In the genomic region with DNA sequence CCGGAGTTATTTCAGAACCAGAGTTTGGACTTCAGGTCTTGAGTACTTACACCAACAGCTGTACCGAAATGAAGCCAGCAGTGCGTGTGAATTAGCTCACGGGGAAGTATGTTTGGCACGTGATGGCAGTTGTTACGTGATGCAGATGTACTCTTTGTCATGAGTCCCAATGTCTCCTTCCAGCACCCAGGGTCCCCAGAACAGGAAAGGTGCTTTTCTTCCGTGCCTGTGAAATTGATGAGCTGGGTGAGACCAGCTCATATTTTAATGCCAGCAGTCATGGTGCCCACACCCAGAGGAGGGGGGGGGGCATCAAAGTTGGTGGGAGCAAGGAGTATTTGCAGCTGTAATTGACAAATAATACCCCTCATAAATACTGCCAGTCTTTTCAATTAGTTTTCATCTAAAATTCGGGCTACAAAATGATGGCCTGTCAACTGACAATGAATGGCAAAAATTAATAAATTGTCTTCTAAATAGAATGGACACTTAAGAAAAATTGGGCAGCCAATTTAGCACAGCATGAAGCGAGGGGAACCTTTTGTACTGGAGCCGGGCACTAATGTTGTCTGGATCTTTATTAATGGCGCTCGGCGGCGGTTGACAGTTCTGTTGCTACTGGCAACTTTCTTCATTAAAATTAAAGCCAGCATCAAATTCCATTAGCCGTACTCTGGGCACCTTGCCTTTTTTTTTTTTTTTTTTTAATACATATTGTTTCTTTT, we compare ENCODE assay signal across 32 mouse cellular contexts.
A peak's percentile ranks its signal among the peaks of the same experiment; 100 is the strongest.
DNase-seq lines count a peak whose midpoint lies in the region; ATAC-seq and TF ChIP-seq lines count a peak whose summit lies in the region.
"Had no signal": no experiment of that assay in that cellular context is flagged by ENCODE, and none has a peak within 500 bp of the region (broad histone marks: within the 10 kb centered on the region; RNA-seq: fewer than 3 reads in every experiment).

No protein-coding gene starts in this region.

- no peak for ATAC-seq in forebrain, embryonic 14.5 days
- no peak for ATAC-seq in heart, embryonic 11.5 days (replicated peaks; ENCODE audit: insufficient number of reproducible peaks, low FRiP score, low TSS enrichment)
- no peak for ATAC-seq in midbrain, embryonic 14.5 days (ENCODE audit: low FRiP score, low TSS enrichment)
- no peak for ATAC-seq in midbrain, postnatal 0 days (ENCODE audit: low FRiP score)
- ATAC-seq: activated CD4-positive, CD25-positive, alpha-beta regulatory T cell, adult 4 months; forebrain, embryonic 13.5 days; intestine, embryonic 16.5 days; liver, embryonic 12.5 days; liver, postnatal 0 days; midbrain, embryonic 13.5 days had no signal

- H3K27me3 ChIP-seq in forebrain, embryonic 14.5 days (replicated peaks; ENCODE audit: control insufficient read depth, insufficient read depth, low read length): peaks cover 54% of the 10 kb centered on the region
- peaks cover 82% of the 10 kb centered on the region for H3K27me3 ChIP-seq in forebrain, embryonic 10.5 days (ENCODE audit: poor library complexity, severe bottlenecking)
- H3K27me3 ChIP-seq in heart, embryonic 11.5 days (ENCODE audit: control insufficient read depth, insufficient read depth, low read length): no peaks in the 10 kb centered on the region
- H3K27me3 ChIP-seq in midbrain, embryonic 14.5 days (ENCODE audit: control insufficient read depth, insufficient read depth, low read length): no peaks in the 10 kb centered on the region
- H3K27me3 ChIP-seq in midbrain, postnatal 0 days (ENCODE audit: insufficient read depth, low read length): no peaks in the 10 kb centered on the region
- H3K27me3 ChIP-seq: CH12.LX; embryonic facial prominence, embryonic 15.5 days; heart, embryonic 12.5 days; liver, embryonic 12.5 days had no signal

- H3K4me3 ChIP-seq in forebrain, embryonic 14.5 days (ENCODE audit: low read depth, low read length): no peak overlapping the region
- no peak overlapping the region for H3K4me3 ChIP-seq in forebrain, embryonic 10.5 days
- no peak overlapping the region for H3K4me3 ChIP-seq in heart, embryonic 11.5 days (ENCODE audit: low read depth, low read length)
- H3K4me3 ChIP-seq in midbrain, embryonic 14.5 days (replicated peaks; ENCODE audit: low read depth, low read length): no peak overlapping the region
- H3K4me3 ChIP-seq in midbrain, postnatal 0 days (ENCODE audit: low read depth, low read length): no peak overlapping the region
- H3K4me3 ChIP-seq: embryonic facial prominence, embryonic 10.5 days; embryonic facial prominence, embryonic 15.5 days; forebrain, embryonic 13.5 days; heart, embryonic 12.5 days; liver, embryonic 12.5 days; midbrain, embryonic 13.5 days; neural tube, embryonic 12.5 days had no signal

- H3K27ac ChIP-seq in forebrain, embryonic 14.5 days (ENCODE audit: low read depth, low read length): no peak overlapping the region
- H3K27ac ChIP-seq in forebrain, embryonic 10.5 days: no peak overlapping the region
- H3K27ac ChIP-seq in heart, embryonic 11.5 days (ENCODE audit: low read depth, low read length): no peak overlapping the region
- no peak overlapping the region for H3K27ac ChIP-seq in midbrain, embryonic 14.5 days (replicated peaks; ENCODE audit: low read depth, low read length)
- no peak overlapping the region for H3K27ac ChIP-seq in midbrain, postnatal 0 days (ENCODE audit: low read depth, low read length)
- H3K27ac ChIP-seq: embryonic facial prominence, embryonic 10.5 days; embryonic facial prominence, embryonic 15.5 days; forebrain, embryonic 13.5 days; kidney, postnatal 0 days; liver, embryonic 12.5 days; macrophage; midbrain, embryonic 13.5 days; neural tube, embryonic 12.5 days; stomach, postnatal 0 days had no signal

- peaks cover 7% of the 10 kb centered on the region; the same call in 1 of the 2 replicates for H3K4me1 ChIP-seq in forebrain, embryonic 14.5 days (ENCODE audit: control insufficient read depth, insufficient read depth, low read length)
- peaks cover 41% of the 10 kb centered on the region for H3K4me1 ChIP-seq in forebrain, embryonic 10.5 days
- peaks cover 10% of the 10 kb centered on the region for H3K4me1 ChIP-seq in heart, embryonic 11.5 days (ENCODE audit: control insufficient read depth, insufficient read depth, low read length)
- H3K4me1 ChIP-seq in midbrain, embryonic 14.5 days (ENCODE audit: control insufficient read depth, insufficient read depth, low read length): peaks cover 24% of the 10 kb centered on the region
- H3K4me1 ChIP-seq in midbrain, postnatal 0 days (ENCODE audit: insufficient read depth, low read length): peaks cover 8% of the 10 kb centered on the region; the same call in 1 of the 2 replicates
- H3K4me1 ChIP-seq: liver, embryonic 12.5 days had no signal

- no peak overlapping the region for H3K4me2 ChIP-seq in forebrain, embryonic 14.5 days (ENCODE audit: low read length)
- H3K4me2 ChIP-seq in heart, embryonic 11.5 days: no peak overlapping the region
- no peak overlapping the region for H3K4me2 ChIP-seq in midbrain, embryonic 14.5 days (ENCODE audit: low read length)
- H3K4me2 ChIP-seq in midbrain, postnatal 0 days (ENCODE audit: low read depth, low read length, poor library complexity, severe bottlenecking): no peak overlapping the region
- H3K4me2 ChIP-seq: embryonic facial prominence, embryonic 15.5 days; forebrain, embryonic 13.5 days; heart, embryonic 12.5 days; liver, embryonic 12.5 days; midbrain, embryonic 13.5 days; neural tube, embryonic 12.5 days had no signal

- 36% methylated on average over 15 of the region's 15 CpGs for WGBS in forebrain, embryonic 14.5 days
- WGBS in forebrain, embryonic 10.5 days: 82% methylated on average over 15 of the region's 15 CpGs
- 83% methylated on average over 15 of the region's 15 CpGs for WGBS in heart, embryonic 11.5 days (ENCODE audit: insufficient replicate concordance)
- 55% methylated on average over 15 of the region's 15 CpGs for WGBS in midbrain, embryonic 14.5 days
- 56% methylated on average over 15 of the region's 15 CpGs for WGBS in midbrain, postnatal 0 days

- intact Hi-C loops in heart, postnatal 10 days (cut with DNase I): loop anchor here (2.0 kb wide), 1 partner anchor 21 kb away; no protein-coding TSS in a partner anchor

- no peaks in the 10 kb centered on the region for H3K9me3 ChIP-seq in forebrain, embryonic 14.5 days (replicated peaks; ENCODE audit: control insufficient read depth, low read length)
- no peaks in the 10 kb centered on the region for H3K9me3 ChIP-seq in forebrain, embryonic 10.5 days
- no peaks in the 10 kb centered on the region for H3K9me3 ChIP-seq in heart, embryonic 11.5 days (replicated peaks; ENCODE audit: control insufficient read depth, low read length)
- H3K9me3 ChIP-seq in midbrain, embryonic 14.5 days (ENCODE audit: control insufficient read depth, low read length): no peaks in the 10 kb centered on the region
- H3K9me3 ChIP-seq in midbrain, postnatal 0 days (ENCODE audit: low read length): no peaks in the 10 kb centered on the region
- H3K9me3 ChIP-seq: embryonic facial prominence, embryonic 10.5 days; embryonic facial prominence, embryonic 15.5 days; forebrain, embryonic 13.5 days; heart, embryonic 12.5 days; liver, embryonic 12.5 days; midbrain, embryonic 13.5 days; neural tube, embryonic 12.5 days had no signal

- no peak overlapping the region for H3K9ac ChIP-seq in forebrain, embryonic 14.5 days (ENCODE audit: low read length)
- H3K9ac ChIP-seq in heart, embryonic 11.5 days (ENCODE audit: low read depth, low read length): no peak overlapping the region
- H3K9ac ChIP-seq in midbrain, embryonic 14.5 days (replicated peaks; ENCODE audit: low read length): no peak overlapping the region
- H3K9ac ChIP-seq in midbrain, postnatal 0 days (replicated peaks; ENCODE audit: low read length, poor library complexity, severe bottlenecking): no peak overlapping the region
- H3K9ac ChIP-seq: embryonic facial prominence, embryonic 15.5 days; forebrain, embryonic 13.5 days; heart, embryonic 12.5 days; liver, embryonic 12.5 days; liver, postnatal 0 days; midbrain, embryonic 13.5 days; neural tube, embryonic 12.5 days had no signal

- DNase-seq in forebrain, embryonic 14.5 days (ENCODE audit: low spot score): peak; percentile 51
- no peak for DNase-seq in forebrain, embryonic 10.5 days (ENCODE audit: extremely low spot score, low spot score)
- DNase-seq in heart, postnatal 10 days: peak; percentile 26 to 27
- DNase-seq in midbrain, embryonic 14.5 days: peak; percentile 45
- no peak for DNase-seq in midbrain, postnatal 0 days (ENCODE audit: low spot score)
- DNase-seq in retina, postnatal 1 day: peak; percentile 44
- no peak for DNase-seq in urinary bladder, adult 18-20 months (ENCODE audit: low spot score in 2 of 2)
- DNase-seq: adrenal gland, adult 2 months; adrenal gland, postnatal 36 days; cerebellum, adult 2 months; cerebellum, postnatal 25 days; gastrocnemius, postnatal 25 days; kidney, adult 8-10 months; kidney, postnatal 4 days; liver, postnatal 0 days; right cerebral cortex, postnatal 25 days; thymus, adult 18-20 months; thymus, postnatal 25 days had no signal

- H3K36me3 ChIP-seq in forebrain, embryonic 14.5 days (ENCODE audit: control insufficient read depth, insufficient read depth, low read length): 0 out of 2 replicates have a peak, but pooled peaks cover 3% of the 10 kb centered on the region
- peaks cover 32% of the 10 kb centered on the region for H3K36me3 ChIP-seq in forebrain, embryonic 10.5 days (replicated peaks)
- peaks cover 2% of the 10 kb centered on the region; the same call in 1 of the 2 replicates for H3K36me3 ChIP-seq in heart, embryonic 11.5 days (ENCODE audit: control insufficient read depth, insufficient read depth, low read length)
- H3K36me3 ChIP-seq in midbrain, embryonic 14.5 days (ENCODE audit: control insufficient read depth, insufficient read depth, low read length): peaks cover 17% of the 10 kb centered on the region; the same call in 1 of the 2 replicates
- 0 out of 2 replicates have a peak, but pooled peaks cover 6% of the 10 kb centered on the region for H3K36me3 ChIP-seq in midbrain, postnatal 0 days (ENCODE audit: insufficient read depth, low read length)
- H3K36me3 ChIP-seq: embryonic facial prominence, embryonic 15.5 days; liver, embryonic 12.5 days had no signal

- no peak for TF ChIP-seq CTCF in midbrain, postnatal 0 days (IDR thresholded peaks at IDR 0.05)

Comparison
In these comparisons a context has a peak if more than half of its experiments do, and no peak if none do; other contexts are left out.
1. DNase-seq: peak in forebrain, embryonic 14.5 days (single experiment), heart, postnatal 10 days (2 of 2), midbrain, embryonic 14.5 days (single experiment) and retina, postnatal 1 day (single experiment); none in forebrain, embryonic 10.5 days (single experiment), midbrain, postnatal 0 days (single experiment) and urinary bladder, adult 18-20 months (0 of 2).